Mouse (Mus musculus) Patski (cell line): Measurements from ENCODE around the gene Pramel4. TPM values are rescaled to one million over a fixed set of nuclear protein-coding genes. Genes with fewer than 3 reads are reported as not detected.
"Not testable (repeated sequence)": the region's sequence is repeated elsewhere in the genome, so short reads cannot be mapped to it uniquely, and the experiment has no call there.

Experiments used
- ATAC-seq: fragments of 100-300 bp; one replicate; pipeline ENCODE4 v1.8.0; 2021
- CTCF ChIA-PET: fragments of 350-600 bp; sonication (Branson Sonifier 250); formaldehyde crosslinking; loops from one replicate; lab custom pipeline; 2022; ENCODE audit warnings: inconsistent platforms; lab: Charles Lee
- POLR2A ChIA-PET: fragments of 350-600 bp; sonication (Branson Sonifier 250); formaldehyde crosslinking; loops from one replicate; lab custom pipeline; 2022; ENCODE audit warnings: antibody characterized with exemption, inconsistent platforms; lab: Charles Lee
- DNase-seq: peaks from one replicate; pipeline ENCODE4 v3.0.0-alpha.2; 2011; ENCODE audit warnings: low read depth, low spot score
- H3K27me3 ChIP-seq: fragments of 371-371 bp; one replicate; pipeline ENCODE4 v1.5.1; 2021
- in situ Hi-C: fragments of 300-500 bp; cut with MboI; formaldehyde crosslinking; loops from 3 replicates; pipeline ENCODE4 v1.11.1; 2018; ENCODE audit warnings: low pct_unique_long_range_greater_than_20kb, mixed read lengths
- polyA plus RNA-seq: library from polyadenylated mRNA; unstranded; gene quantifications from one replicate; pipeline ENCODE4 v1.2.3, GENCODE M21; 2021

Gene Pramel4
- polyA plus RNA-seq, result not detected

DNA sequence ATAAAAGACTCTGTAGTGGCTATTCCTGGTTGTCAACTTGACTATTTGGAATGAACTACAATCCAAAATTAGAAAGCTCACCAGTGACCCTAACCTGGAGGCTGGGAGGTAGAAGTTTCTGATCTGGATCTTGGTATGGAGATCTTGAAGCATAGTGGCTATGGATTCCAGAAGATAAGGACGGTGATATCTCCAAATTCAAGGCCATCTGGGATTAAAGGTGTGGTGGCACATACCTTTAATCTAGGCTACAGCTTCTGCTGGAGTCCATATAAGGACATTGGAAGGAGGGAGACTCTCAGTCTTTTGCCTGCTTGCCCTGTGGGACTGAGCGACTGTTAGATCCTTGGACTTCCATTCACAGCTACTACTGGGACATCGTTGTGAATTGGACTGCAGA, at the start of gene Pramel4:
TSS of gene Pramel4 (plus strand) at position 301 of the 400 bp plus-strand sequence.
- ATAC-seq, H3K27me3 ChIP-seq, DNase-seq, POLR2A ChIA-PET, CTCF ChIA-PET: not testable (repeated sequence)
- in situ Hi-C loops, result loop anchor here (10.0 kb wide), 1 partner anchor 86 kb away; no protein-coding TSS in a partner anchor

DNA sequence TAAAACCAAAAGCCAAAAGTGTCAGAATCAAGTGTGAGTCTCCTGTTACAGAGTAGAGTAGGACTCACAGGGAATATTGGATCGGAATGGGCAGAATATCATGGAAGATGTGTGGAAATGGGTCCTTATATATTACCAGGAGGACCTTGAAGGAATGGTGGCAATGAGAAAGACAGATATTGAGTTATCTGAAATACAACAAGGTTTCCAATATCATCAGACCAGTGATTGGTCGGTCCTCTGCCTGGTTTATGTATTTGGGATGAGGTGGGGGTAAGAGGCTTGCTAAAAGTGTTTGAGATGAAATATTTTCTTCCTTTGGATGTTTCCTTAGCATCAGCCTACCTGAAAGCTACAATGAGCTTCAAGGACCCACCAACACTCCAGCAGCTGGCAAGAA, 47.2 kb downstream of the Pramel4 start, which contains the start of gene Gm13102:
TSS of gene Gm13102 (plus strand) at position 301 of the 400 bp plus-strand sequence.
- CTCF ChIA-PET, H3K27me3 ChIP-seq, in situ Hi-C loops, ATAC-seq, POLR2A ChIA-PET, DNase-seq: not testable (repeated sequence)

Other genes starting within 250 kb of the Pramel4 start
- gene Gm13084, start 243.0 kb upstream of the Pramel4 start, polyA plus RNA-seq, result not detected
- gene Gm13103, start 212.6 kb upstream of the Pramel4 start, polyA plus RNA-seq, result not detected
- gene Pramef6, start 158.7 kb upstream of the Pramel4 start, polyA plus RNA-seq, result not detected
- 0.04 TPM for gene Pramef25, start 108.1 kb upstream of the Pramel4 start, polyA plus RNA-seq
- gene Gm13101, start 92.2 kb upstream of the Pramel4 start, polyA plus RNA-seq, result not detected
- not detected for gene Pramef17, start 64.8 kb upstream of the Pramel4 start, polyA plus RNA-seq
- gene Gm13102, start 47.3 kb downstream of the Pramel4 start, polyA plus RNA-seq, result not detected
- not detected for gene Oog3, start 103.5 kb downstream of the Pramel4 start, polyA plus RNA-seq
- gene Oog2, start 131.6 kb downstream of the Pramel4 start, polyA plus RNA-seq, result not detected
- gene C87977, start 154.2 kb downstream of the Pramel4 start, polyA plus RNA-seq, result not detected
- gene Pramel5, start 221.4 kb downstream of the Pramel4 start, polyA plus RNA-seq, result not detected